In the genomic region with DNA sequence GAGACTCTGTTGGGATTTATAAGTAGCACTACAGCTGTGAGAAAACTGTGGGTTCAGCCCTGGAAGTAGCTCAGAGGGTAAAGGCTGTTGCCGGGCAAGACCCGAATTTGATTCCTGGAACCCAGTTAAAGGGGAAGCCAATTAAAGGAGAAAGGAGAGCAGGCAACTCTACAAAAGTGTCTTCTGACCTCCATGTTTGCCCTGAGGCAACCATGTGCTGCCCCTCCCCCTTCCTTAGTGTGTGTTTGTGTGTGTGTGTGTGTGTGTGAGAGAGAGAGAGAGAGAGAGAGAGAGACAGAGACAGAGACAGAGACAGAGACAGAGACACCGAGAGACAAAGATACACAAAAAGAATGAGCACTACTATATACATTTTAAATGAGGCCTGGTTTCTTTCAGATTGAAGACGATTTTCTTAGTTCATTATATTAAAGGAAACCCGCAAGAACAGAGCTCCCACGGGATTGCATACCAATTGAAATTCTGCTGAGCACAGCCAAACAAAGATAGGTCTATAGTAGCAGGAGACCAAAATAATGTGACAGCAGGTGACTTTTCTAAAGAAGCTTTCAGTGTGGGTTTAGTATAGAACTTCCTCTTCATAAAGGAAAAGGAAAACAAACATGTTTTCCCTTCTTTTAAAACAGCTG, we compare ENCODE assay signal across 8 mouse cellular contexts. TPM values are rescaled to one million over a fixed set of nuclear protein-coding genes. Genes with fewer than 3 reads are reported as not detected.
DNase-seq lines count a peak whose midpoint lies in the region; ATAC-seq and TF ChIP-seq lines count a peak whose summit lies in the region.

No protein-coding gene starts in this region.

- no peak overlapping the region for H3K9ac ChIP-seq in hindbrain, embryonic 12.5 days
- H3K9ac ChIP-seq in limb, embryonic 14.5 days (ENCODE audit: low read depth, low read length, severe bottlenecking), result 0 out of 2 replicates have a peak overlapping the region, but pooled peaks have one; percentile 64

- peak overlapping the region; percentile 28; the same call in 1 of the 2 replicates for H3K4me3 ChIP-seq in hindbrain, embryonic 12.5 days
- peak overlapping the region; percentile 42 for H3K4me3 ChIP-seq in limb, embryonic 14.5 days (replicated peaks; ENCODE audit: low read length)

- no peak for TF ChIP-seq POLR2A in limb, embryonic 14.5 days (IDR thresholded peaks at IDR 0.05; ENCODE audit: borderline replicate concordance, extremely low read depth, insufficient read depth, insufficient read length)

- peak overlapping the region; percentile 51 for H3K4me2 ChIP-seq in hindbrain, embryonic 12.5 days (replicated peaks)
- peak overlapping the region; percentile 54 for H3K4me2 ChIP-seq in limb, embryonic 14.5 days (replicated peaks; ENCODE audit: low read depth, low read length, severe bottlenecking)

- DNase-seq in frontal cortex, postnatal 10 days (ENCODE audit: low spot score in 2 of 2), result no peak
- peak; percentile 66 for DNase-seq in embryo, embryonic 11 days
- peak; percentile 72 for DNase-seq in limb, embryonic 14.5 days (ENCODE audit: low spot score)
- DNase-seq in splenic B cell, adult 2 months (ENCODE audit: low read depth, low spot score), result peak; percentile 11
- no peak for DNase-seq in spleen, postnatal 4 days (ENCODE audit: low spot score in 2 of 2)
- DNase-seq in yolk sac, embryonic 10.5 days (ENCODE audit: low spot score), result no peak

- 12% methylated on average over 6 of the region's 6 CpGs for whole genome bisulfite sequencing in hindbrain, embryonic 12.5 days
- 13% methylated on average over 6 of the region's 6 CpGs for whole genome bisulfite sequencing in limb, embryonic 14.5 days

- 0 out of 2 replicates have a peak overlapping the region, but pooled peaks have one; percentile 60 for H3K27ac ChIP-seq in hindbrain, embryonic 12.5 days
- peak overlapping the region; percentile 87 for H3K27ac ChIP-seq in limb, embryonic 14.5 days (replicated peaks; ENCODE audit: low read depth, low read length)

- no peaks in the 10 kb centered on the region for H3K9me3 ChIP-seq in hindbrain, embryonic 12.5 days (replicated peaks)
- no peaks in the 10 kb centered on the region for H3K9me3 ChIP-seq in limb, embryonic 14.5 days (ENCODE audit: control insufficient read depth, low read length)

- ATAC-seq in frontal cortex, adult (ENCODE audit: low TSS enrichment), result peak; percentile 64; the same call in 1 of the 2 replicates
- ATAC-seq in hindbrain, embryonic 12.5 days (ENCODE audit: low FRiP score), result peak; percentile 44; the same call in 1 of the 2 replicates
- peak; percentile 39; the same call in 1 of the 2 replicates for ATAC-seq in limb, embryonic 14.5 days (ENCODE audit: low FRiP score, low read depth)

- peaks cover 3% of the 10 kb centered on the region; the same call in 1 of the 2 replicates for H3K4me1 ChIP-seq in hindbrain, embryonic 12.5 days
- peaks cover 14% of the 10 kb centered on the region for H3K4me1 ChIP-seq in limb, embryonic 14.5 days (ENCODE audit: control insufficient read depth, insufficient read depth, low read length)

- no peaks in the 10 kb centered on the region for H3K27me3 ChIP-seq in hindbrain, embryonic 12.5 days
- H3K27me3 ChIP-seq in limb, embryonic 14.5 days (ENCODE audit: control insufficient read depth, insufficient read depth, low read length), result no peaks in the 10 kb centered on the region
- no peaks in the 10 kb centered on the region for H3K27me3 ChIP-seq in splenic B cell, adult 2 months (ENCODE audit: control insufficient read depth, insufficient read depth, low read length, poor library complexity, severe bottlenecking)

- no peaks in the 10 kb centered on the region for H3K36me3 ChIP-seq in hindbrain, embryonic 12.5 days
- H3K36me3 ChIP-seq in limb, embryonic 14.5 days (ENCODE audit: control insufficient read depth, insufficient read depth, low read length), result no peaks in the 10 kb centered on the region
- no peaks in the 10 kb centered on the region for H3K36me3 ChIP-seq in splenic B cell, adult 2 months (ENCODE audit: control insufficient read depth, insufficient read depth, low read length, poor library complexity, severe bottlenecking)

RNA-seq across cellular contexts. Expression of gene Selenop, which starts 1.8 kb away (rescaled TPM):
- 77.9 and 85.9 TPM in 2 replicates for polyA plus RNA-seq in hindbrain, embryonic 12.5 days (2016; fragmentation: Nextera tagmentation; extraction: Ambion mirVana)
- 96.9 and 99.2 TPM in 2 replicates for polyA plus RNA-seq in limb, embryonic 14.5 days (2012; rRNA removed)
- 174 and 191 TPM in 2 replicates for polyA plus RNA-seq in limb, embryonic 14.5 days (2014; fragmentation: Nextera tagmentation; extraction: Ambion mirVana)

RNA-seq across cellular contexts. Expression of gene Ccdc152, which starts 33.2 kb away (rescaled TPM):
- polyA plus RNA-seq in hindbrain, embryonic 12.5 days (2016; fragmentation: Nextera tagmentation; extraction: Ambion mirVana), result not detected in 2 replicates
- polyA plus RNA-seq in limb, embryonic 14.5 days (2012; rRNA removed), result 0.56 and 0.77 TPM in 2 replicates
- 0.26 TPM in 1 of 2 replicates, not detected in the other for polyA plus RNA-seq in limb, embryonic 14.5 days (2014; fragmentation: Nextera tagmentation; extraction: Ambion mirVana)

Comparison
In these comparisons a context has a peak if more than half of its experiments do, and no peak if none do; other contexts are left out.
1. DNase-seq: peak in embryo, embryonic 11 days (single experiment), limb, embryonic 14.5 days (single experiment) and splenic B cell, adult 2 months (single experiment); none in frontal cortex, postnatal 10 days (0 of 2), spleen, postnatal 4 days (0 of 2) and yolk sac, embryonic 10.5 days (single experiment).
2. Peak in every context shown above with its lines, with median percentiles within 50 percentile points of each other: ATAC-seq.